In the genomic region with DNA sequence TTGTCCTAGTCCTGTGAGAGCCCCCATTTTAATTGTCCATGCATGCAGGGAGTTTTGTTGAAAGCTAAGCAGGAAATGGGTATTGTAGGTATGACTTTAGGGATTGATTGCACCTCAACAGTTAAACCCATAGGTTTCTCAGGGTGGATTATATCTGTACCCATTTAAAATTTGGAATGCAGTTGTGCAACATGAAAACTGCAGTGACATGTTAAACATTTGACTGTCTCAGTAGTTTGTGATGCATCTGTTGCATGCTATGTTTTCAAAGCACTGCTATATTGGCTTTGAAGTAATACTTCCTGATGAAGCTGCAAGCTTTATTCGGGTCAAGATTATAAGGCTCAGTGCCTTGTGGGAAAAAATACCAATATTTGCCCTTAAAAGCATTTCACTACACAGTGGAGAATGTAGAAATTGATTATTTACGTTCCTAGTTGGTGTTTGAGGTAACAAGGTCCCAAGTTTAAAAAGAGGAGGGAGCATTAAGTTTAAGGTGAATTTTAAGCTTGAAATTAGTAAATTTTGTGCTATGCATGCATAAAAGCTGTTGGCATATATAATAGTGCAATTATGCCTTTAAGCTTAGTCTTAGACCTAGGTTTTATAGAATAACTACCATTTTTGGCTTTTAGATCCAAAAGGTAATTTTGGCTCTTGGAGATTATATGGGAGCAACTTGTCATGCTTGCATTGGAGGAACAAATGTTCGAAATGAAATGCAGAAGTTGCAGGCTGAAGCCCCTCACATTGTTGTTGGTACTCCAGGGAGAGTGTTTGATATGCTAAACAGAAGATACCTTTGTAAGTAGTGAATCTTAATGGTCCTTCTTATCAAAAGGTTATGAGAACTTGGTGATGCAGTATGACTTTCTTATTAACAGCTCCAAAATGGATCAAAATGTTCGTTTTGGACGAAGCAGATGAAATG, we compare ENCODE assay signal across 10 mouse cellular contexts. TPM values are rescaled to one million over a fixed set of nuclear protein-coding genes. Genes with fewer than 3 reads are reported as not detected.
DNase-seq lines count a peak whose midpoint lies in the region; ATAC-seq and TF ChIP-seq lines count a peak whose summit lies in the region.
"Had no signal": no experiment of that assay in that cellular context is flagged by ENCODE, and none has a peak within 500 bp of the region (broad histone marks: within the 10 kb centered on the region; RNA-seq: fewer than 3 reads in every experiment).

No protein-coding gene starts in this region.

- ATAC-seq in embryonic facial prominence, embryonic 11.5 days (replicated peaks; ENCODE audit: insufficient number of reproducible peaks, low FRiP score, low TSS enrichment, low read depth): no peak
- no peak for ATAC-seq in intestine, embryonic 15.5 days
- no peak for ATAC-seq in neural tube, embryonic 12.5 days (ENCODE audit: low FRiP score, low read depth)
- ATAC-seq in activated CD4-positive, CD25-positive, alpha-beta regulatory T cell, adult 4 months: no peak

- 67% methylated on average over 5 of the region's 5 CpGs for WGBS in embryonic facial prominence, embryonic 11.5 days
- WGBS in intestine, embryonic 15.5 days: 40% methylated on average over 5 of the region's 5 CpGs
- 62% methylated on average over 5 of the region's 5 CpGs for WGBS in neural tube, embryonic 12.5 days

- peak overlapping the region; percentile 55 for H3K4me2 ChIP-seq in embryonic facial prominence, embryonic 11.5 days (ENCODE audit: low read depth, low read length)
- peak overlapping the region; percentile 67 for H3K4me2 ChIP-seq in intestine, embryonic 15.5 days (replicated peaks)
- peak overlapping the region; percentile 92 for H3K4me2 ChIP-seq in neural tube, embryonic 12.5 days (replicated peaks)

- TF ChIP-seq CTCF in layer of hippocampus, adult 2 months (conservative IDR thresholded peaks at IDR 0.05): no peak

- peak overlapping the region; percentile 100 for H3K4me3 ChIP-seq in layer of hippocampus, adult 2 months
- peak overlapping the region; percentile 99 for H3K4me3 ChIP-seq in embryonic facial prominence, embryonic 11.5 days (ENCODE audit: low read depth, low read length)
- H3K4me3 ChIP-seq in intestine, embryonic 15.5 days (replicated peaks): peak overlapping the region; percentile 87
- peak overlapping the region; percentile 77 for H3K4me3 ChIP-seq in neural tube, embryonic 12.5 days

- no peaks in the 10 kb centered on the region for H3K4me1 ChIP-seq in embryonic facial prominence, embryonic 11.5 days (ENCODE audit: control insufficient read depth, insufficient read depth, low read length)
- peaks cover 8% of the 10 kb centered on the region; the same call in 1 of the 2 replicates for H3K4me1 ChIP-seq in intestine, embryonic 15.5 days (replicated peaks)
- peaks cover 17% of the 10 kb centered on the region for H3K4me1 ChIP-seq in neural tube, embryonic 12.5 days

- H3K9me3 ChIP-seq in embryonic facial prominence, embryonic 11.5 days (replicated peaks; ENCODE audit: control insufficient read depth, low read length): no peaks in the 10 kb centered on the region
- H3K9me3 ChIP-seq in intestine, embryonic 15.5 days: no peaks in the 10 kb centered on the region
- no peaks in the 10 kb centered on the region for H3K9me3 ChIP-seq in neural tube, embryonic 12.5 days

- H3K36me3 ChIP-seq in embryonic facial prominence, embryonic 11.5 days (replicated peaks; ENCODE audit: control insufficient read depth, insufficient read depth, low read depth, low read length): peaks cover 7% of the 10 kb centered on the region
- peaks cover 22% of the 10 kb centered on the region for H3K36me3 ChIP-seq in intestine, embryonic 15.5 days
- H3K36me3 ChIP-seq in neural tube, embryonic 12.5 days: peaks cover 47% of the 10 kb centered on the region

- H3K9ac ChIP-seq in embryonic facial prominence, embryonic 11.5 days (replicated peaks; ENCODE audit: low read length): peak overlapping the region; percentile 99
- H3K9ac ChIP-seq in intestine, embryonic 15.5 days: peak overlapping the region; percentile 99
- H3K9ac ChIP-seq in neural tube, embryonic 12.5 days: peak overlapping the region; percentile 96

- no peak overlapping the region for H3K27ac ChIP-seq in layer of hippocampus, adult 2 months
- H3K27ac ChIP-seq in embryonic facial prominence, embryonic 11.5 days (replicated peaks; ENCODE audit: low read depth, low read length): no peak overlapping the region
- peak overlapping the region; percentile 32; the same call in 1 of the 2 replicates for H3K27ac ChIP-seq in intestine, embryonic 15.5 days
- H3K27ac ChIP-seq in neural tube, embryonic 12.5 days: no peak overlapping the region

- H3K27me3 ChIP-seq in embryonic facial prominence, embryonic 11.5 days (ENCODE audit: control insufficient read depth, insufficient read depth, low read length): no peaks in the 10 kb centered on the region
- no peaks in the 10 kb centered on the region for H3K27me3 ChIP-seq in intestine, embryonic 15.5 days (replicated peaks)
- no peaks in the 10 kb centered on the region for H3K27me3 ChIP-seq in neural tube, embryonic 12.5 days (replicated peaks)

- no peak for DNase-seq in layer of hippocampus, adult 2 months (ENCODE audit: low spot score in 2 of 2)
- no peak for DNase-seq in layer of hippocampus, adult 9-11 months
- DNase-seq in embryonic facial prominence, embryonic 11.5 days (ENCODE audit: low spot score): no peak
- DNase-seq in c-Kit-positive CD71-positive TER-119-positive erythroid progenitor cells, embryonic 14.5 days (ENCODE audit: low spot score): no peak
- DNase-seq in right cerebral cortex, postnatal 14 days: no peak
- DNase-seq: adrenal gland, postnatal 14 days had no signal

RNA-seq across cellular contexts. Expression of gene Eif4a2, which starts 2.4 kb away (rescaled TPM):
- 100 to 1,000 TPM; 923 to 956 TPM for total RNA-seq in layer of hippocampus, adult 2 months (2021)
- 278 and 280 TPM in 2 replicates for polyA plus RNA-seq in embryonic facial prominence, embryonic 11.5 days (2014; fragmentation: Nextera tagmentation; extraction: Ambion mirVana)
- polyA plus RNA-seq in intestine, embryonic 15.5 days (2015; fragmentation: Nextera tagmentation; extraction: Ambion mirVana): 204 and 222 TPM in 2 replicates
- 223 and 248 TPM in 2 replicates for polyA plus RNA-seq in neural tube, embryonic 12.5 days (2016; fragmentation: Nextera tagmentation; extraction: Ambion mirVana)
- 100 to 1,000 TPM; 399 to 481 TPM for polyA plus RNA-seq in activated CD4-positive, CD25-positive, alpha-beta regulatory T cell, adult 4 months (2017; shearing (Covaris generic))

RNA-seq across cellular contexts. Expression of gene Rfc4, which starts 17.9 kb away (rescaled TPM):
- total RNA-seq in layer of hippocampus, adult 2 months (2021): 1 to 10 TPM; 4.8 to 5.3 TPM
- 235 and 245 TPM in 2 replicates for polyA plus RNA-seq in embryonic facial prominence, embryonic 11.5 days (2014; fragmentation: Nextera tagmentation; extraction: Ambion mirVana)
- polyA plus RNA-seq in intestine, embryonic 15.5 days (2015; fragmentation: Nextera tagmentation; extraction: Ambion mirVana): 118 and 130 TPM in 2 replicates
- 106 and 112 TPM in 2 replicates for polyA plus RNA-seq in neural tube, embryonic 12.5 days (2016; fragmentation: Nextera tagmentation; extraction: Ambion mirVana)
- 10 to 100 TPM; 51.8 to 68.2 TPM for polyA plus RNA-seq in activated CD4-positive, CD25-positive, alpha-beta regulatory T cell, adult 4 months (2017; shearing (Covaris generic))

RNA-seq across cellular contexts. Expression of gene Adipoq, which starts 36.7 kb away (rescaled TPM):
- total RNA-seq in layer of hippocampus, adult 2 months (2021): not detected
- polyA plus RNA-seq in embryonic facial prominence, embryonic 11.5 days (2014; fragmentation: Nextera tagmentation; extraction: Ambion mirVana): 0.17 TPM in 1 of 2 replicates, not detected in the other
- not detected in 2 replicates for polyA plus RNA-seq in intestine, embryonic 15.5 days (2015; fragmentation: Nextera tagmentation; extraction: Ambion mirVana)
- polyA plus RNA-seq in neural tube, embryonic 12.5 days (2016; fragmentation: Nextera tagmentation; extraction: Ambion mirVana): not detected in 2 replicates
- not detected for polyA plus RNA-seq in activated CD4-positive, CD25-positive, alpha-beta regulatory T cell, adult 4 months (2017; shearing (Covaris generic))
- total RNA-seq: hematopoietic stem cell, adult 5-6 weeks had no signal

RNA-seq across cellular contexts. Expression of gene Kng1, which starts 52.0 kb away (rescaled TPM):
- total RNA-seq in layer of hippocampus, adult 2 months (2021): not detected
- not detected in 2 replicates for polyA plus RNA-seq in embryonic facial prominence, embryonic 11.5 days (2014; fragmentation: Nextera tagmentation; extraction: Ambion mirVana)
- polyA plus RNA-seq in intestine, embryonic 15.5 days (2015; fragmentation: Nextera tagmentation; extraction: Ambion mirVana): 6.6 and 10.9 TPM in 2 replicates
- polyA plus RNA-seq in neural tube, embryonic 12.5 days (2016; fragmentation: Nextera tagmentation; extraction: Ambion mirVana): 0.20 TPM in 1 of 2 replicates, not detected in the other
- under 1 TPM in 1 of 2 experiments, not detected in 1; 0.20 TPM for polyA plus RNA-seq in activated CD4-positive, CD25-positive, alpha-beta regulatory T cell, adult 4 months (2017; shearing (Covaris generic))
- total RNA-seq: hematopoietic stem cell, adult 5-6 weeks had no signal
